Mouse (Mus musculus): Measurements from ENCODE around the gene Clec2i. TPM values are rescaled to one million over a fixed set of nuclear protein-coding genes. Genes with fewer than 3 reads are reported as not detected.
A peak's percentile ranks its signal among the peaks of the same experiment; 100 is the strongest.
"Not testable (repeated sequence)": the region's sequence is repeated elsewhere in the genome, so short reads cannot be mapped to it uniquely, and the experiment has no call there.

Gene Clec2i
- not detected in 2 replicates for polyA plus RNA-seq (2014; fragmentation: Nextera tagmentation; extraction: Ambion mirVana)

- H3K9me3 ChIP-seq (replicated peaks; ENCODE audit: control insufficient read depth, low read length) = not testable (repeated sequence)
Measured at GRCm38 (mm10) chr6:128887091-128887790, at the start of gene Clec2i. Gene Clec2i, plus strand, starts transcription at chr6:128887588.

DNA sequence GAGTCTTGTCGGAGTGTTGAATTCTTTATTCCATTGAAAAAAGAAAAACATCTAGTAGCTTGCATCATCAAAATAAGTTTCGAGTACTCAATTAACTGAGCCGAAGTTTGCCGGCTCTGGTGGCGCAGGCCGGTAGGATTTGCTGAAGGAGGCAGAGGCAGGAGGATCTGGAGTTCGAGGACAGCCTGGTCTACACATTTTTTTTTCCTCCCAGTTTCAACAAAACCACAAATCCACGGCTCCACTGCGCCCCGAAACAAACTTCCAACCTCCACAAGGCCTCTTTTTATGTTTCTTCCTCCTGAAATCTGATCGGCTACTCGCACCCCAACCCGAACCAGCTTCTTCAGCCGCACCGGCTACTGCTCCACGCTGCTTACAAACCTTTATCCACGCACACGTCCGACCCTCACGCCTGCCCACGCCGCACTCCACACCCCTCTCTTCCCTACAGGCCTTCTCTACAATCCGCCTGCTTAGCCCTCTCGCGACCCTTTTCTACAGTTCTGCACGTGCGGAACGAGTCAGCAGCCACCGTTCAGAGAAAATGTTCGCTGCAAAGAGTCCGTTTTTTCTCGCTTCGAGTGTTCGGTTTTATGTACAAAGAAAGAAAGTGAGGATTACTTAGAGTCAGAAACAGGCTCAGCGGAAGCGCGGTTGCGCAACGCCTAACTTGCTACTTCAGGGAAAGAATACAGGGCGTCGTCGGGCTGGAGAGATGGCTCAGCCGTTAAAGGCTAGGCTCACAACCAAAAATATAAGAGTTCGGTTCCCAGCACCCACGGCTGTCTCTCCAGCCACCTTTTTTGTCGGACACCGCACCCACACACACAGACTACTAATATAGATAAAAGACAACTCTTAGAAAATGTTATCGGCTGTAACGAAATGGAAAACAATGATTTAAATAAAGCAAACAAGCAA, 48.8 kb upstream of the Clec2i start:
- peak overlapping the region; percentile 44 for H3K4me2 ChIP-seq (ENCODE audit: low read depth, low read length)
- WGBS = under 1% methylated on average over 49 of the region's 49 CpGs
- H3K4me1 ChIP-seq (ENCODE audit: control insufficient read depth, insufficient read depth, low read length) = no peaks in the 10 kb centered on the region
- peak overlapping the region; percentile 90 for H3K9ac ChIP-seq (replicated peaks; ENCODE audit: low read length)
- H3K9me3 ChIP-seq (replicated peaks; ENCODE audit: control insufficient read depth, low read length) = no peaks in the 10 kb centered on the region
- H3K4me3 ChIP-seq (ENCODE audit: low read depth, low read length) = peak overlapping the region; percentile 66
- no peaks in the 10 kb centered on the region for H3K36me3 ChIP-seq (replicated peaks; ENCODE audit: control insufficient read depth, insufficient read depth, low read depth, low read length)
- ATAC-seq (replicated peaks; ENCODE audit: insufficient number of reproducible peaks, low FRiP score, low TSS enrichment, low read depth) (peak; percentile 58), DNase-seq (ENCODE audit: low spot score) (peak; percentile 90)
- no peaks in the 10 kb centered on the region for H3K27me3 ChIP-seq (ENCODE audit: control insufficient read depth, insufficient read depth, low read length)
- H3K27ac ChIP-seq (replicated peaks; ENCODE audit: low read depth, low read length) = peak overlapping the region; percentile 67; the same call in 1 of the 2 replicates

More at GRCm38 (mm10) chr6:128887091-128887790, at the start of gene Clec2i:
- not testable (repeated sequence) for H3K27ac ChIP-seq (replicated peaks; ENCODE audit: low read depth, low read length); H3K4me2 ChIP-seq (ENCODE audit: low read depth, low read length); H3K9ac ChIP-seq (replicated peaks; ENCODE audit: low read length); DNase-seq (ENCODE audit: low spot score); ATAC-seq (replicated peaks; ENCODE audit: insufficient number of reproducible peaks, low FRiP score, low TSS enrichment, low read depth); H3K36me3 ChIP-seq (replicated peaks; ENCODE audit: control insufficient read depth, insufficient read depth, low read depth, low read length); H3K4me1 ChIP-seq (ENCODE audit: control insufficient read depth, insufficient read depth, low read length); H3K27me3 ChIP-seq (ENCODE audit: control insufficient read depth, insufficient read depth, low read length); H3K4me3 ChIP-seq (ENCODE audit: low read depth, low read length)
- 92% methylated on average over 6 of the region's 6 CpGs for WGBS

- H3K27ac ChIP-seq (replicated peaks; ENCODE audit: low read depth, low read length) = peak overlapping the region; percentile 3; the same call in 1 of the 2 replicates
- 0 out of 2 replicates have a peak, but pooled peaks cover 2% of the 10 kb centered on the region for H3K4me1 ChIP-seq (ENCODE audit: control insufficient read depth, insufficient read depth, low read length)
- no peaks in the 10 kb centered on the region for H3K36me3 ChIP-seq (replicated peaks; ENCODE audit: control insufficient read depth, insufficient read depth, low read depth, low read length)
- ATAC-seq (replicated peaks; ENCODE audit: insufficient number of reproducible peaks, low FRiP score, low TSS enrichment, low read depth) (peak; percentile 21; the same call in 1 of the 2 replicates), DNase-seq (ENCODE audit: low spot score) (peak; percentile 90)
- peak overlapping the region; percentile 53 for H3K9ac ChIP-seq (replicated peaks; ENCODE audit: low read length)
- peak overlapping the region; percentile 44 for H3K4me2 ChIP-seq (ENCODE audit: low read depth, low read length)
- WGBS = under 1% methylated on average over 17 of the region's 17 CpGs
- H3K4me3 ChIP-seq (ENCODE audit: low read depth, low read length) = peak overlapping the region; percentile 66
- H3K9me3 ChIP-seq (replicated peaks; ENCODE audit: control insufficient read depth, low read length) = no peaks in the 10 kb centered on the region
- no peaks in the 10 kb centered on the region for H3K27me3 ChIP-seq (ENCODE audit: control insufficient read depth, insufficient read depth, low read length)
Measured at GRCm38 (mm10) chr6:128839266-128839771, 48.1 kb upstream of the Clec2i start.

DNA sequence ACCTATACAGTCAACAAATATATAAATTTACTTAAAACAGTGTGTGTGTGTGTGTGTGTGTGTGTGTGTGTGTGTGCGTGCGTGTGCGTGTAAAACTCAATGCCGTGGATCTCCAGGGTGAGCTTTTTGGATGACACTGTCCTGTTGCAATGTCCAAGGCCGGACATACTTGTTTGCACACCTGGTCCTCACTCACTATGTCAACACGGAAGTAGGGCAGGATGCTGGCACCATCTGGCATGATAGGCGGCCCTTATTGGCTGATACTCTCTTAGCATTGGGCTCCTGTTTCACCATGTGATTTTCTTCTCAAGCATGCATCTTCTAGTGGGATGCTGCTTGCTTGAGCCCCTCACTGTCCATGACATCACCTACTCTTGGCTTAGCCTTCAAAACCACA, 47.5 kb upstream of the Clec2i start:
- Histone ChIP-seq H3K9ac (replicated peaks; ENCODE audit: low read length) (no peak overlapping the region), H3K4me2 (ENCODE audit: low read depth, low read length) (peak overlapping the region; percentile 44; the same call in 1 of the 2 replicates), H3K27ac (replicated peaks; ENCODE audit: low read depth, low read length) (no peak overlapping the region), H3K4me3 (ENCODE audit: low read depth, low read length) (peak overlapping the region; percentile 66), H3K4me1 (ENCODE audit: control insufficient read depth, insufficient read depth, low read length) (0 out of 2 replicates have a peak, but pooled peaks cover 2% of the 10 kb centered on the region), H3K27me3 (ENCODE audit: control insufficient read depth, insufficient read depth, low read length) (no peaks in the 10 kb centered on the region), H3K9me3 (replicated peaks; ENCODE audit: control insufficient read depth, low read length) (no peaks in the 10 kb centered on the region), H3K36me3 (replicated peaks; ENCODE audit: control insufficient read depth, insufficient read depth, low read depth, low read length) (no peaks in the 10 kb centered on the region)
- WGBS = 60% methylated on average over 7 of the region's 7 CpGs
- no peak for ATAC-seq (replicated peaks; ENCODE audit: insufficient number of reproducible peaks, low FRiP score, low TSS enrichment, low read depth)
- peak; percentile 10 for DNase-seq (ENCODE audit: low spot score)

DNA sequence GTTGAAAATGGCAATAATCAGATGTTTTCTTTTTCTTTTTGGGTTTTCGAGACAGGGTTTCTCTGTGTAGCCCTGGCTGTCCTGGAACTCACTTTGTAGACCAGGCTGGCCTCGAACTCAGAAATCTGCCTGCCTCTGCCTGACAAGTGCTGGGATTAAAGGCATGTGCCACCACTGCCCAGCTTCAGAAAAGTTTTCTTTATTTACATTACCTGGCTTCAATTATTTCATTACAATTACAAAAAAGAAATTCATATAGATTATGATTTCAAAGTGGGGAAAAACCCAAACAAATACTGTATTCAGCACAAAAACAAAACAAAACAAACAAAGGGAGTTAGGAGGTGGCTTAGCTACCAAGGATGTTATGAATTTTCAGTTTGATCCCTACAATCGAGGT, 46.7 kb upstream of the Clec2i start:
- ATAC-seq (replicated peaks; ENCODE audit: insufficient number of reproducible peaks, low FRiP score, low TSS enrichment, low read depth); H3K36me3 ChIP-seq (replicated peaks; ENCODE audit: control insufficient read depth, insufficient read depth, low read depth, low read length); H3K27ac ChIP-seq (replicated peaks; ENCODE audit: low read depth, low read length); H3K4me1 ChIP-seq (ENCODE audit: control insufficient read depth, insufficient read depth, low read length); H3K9ac ChIP-seq (replicated peaks; ENCODE audit: low read length); H3K4me2 ChIP-seq (ENCODE audit: low read depth, low read length); H3K4me3 ChIP-seq (ENCODE audit: low read depth, low read length); H3K9me3 ChIP-seq (replicated peaks; ENCODE audit: control insufficient read depth, low read length); DNase-seq (ENCODE audit: low spot score); H3K27me3 ChIP-seq (ENCODE audit: control insufficient read depth, insufficient read depth, low read length): not testable (repeated sequence)
- 78% methylated on average over 3 of the region's 3 CpGs for WGBS

DNA sequence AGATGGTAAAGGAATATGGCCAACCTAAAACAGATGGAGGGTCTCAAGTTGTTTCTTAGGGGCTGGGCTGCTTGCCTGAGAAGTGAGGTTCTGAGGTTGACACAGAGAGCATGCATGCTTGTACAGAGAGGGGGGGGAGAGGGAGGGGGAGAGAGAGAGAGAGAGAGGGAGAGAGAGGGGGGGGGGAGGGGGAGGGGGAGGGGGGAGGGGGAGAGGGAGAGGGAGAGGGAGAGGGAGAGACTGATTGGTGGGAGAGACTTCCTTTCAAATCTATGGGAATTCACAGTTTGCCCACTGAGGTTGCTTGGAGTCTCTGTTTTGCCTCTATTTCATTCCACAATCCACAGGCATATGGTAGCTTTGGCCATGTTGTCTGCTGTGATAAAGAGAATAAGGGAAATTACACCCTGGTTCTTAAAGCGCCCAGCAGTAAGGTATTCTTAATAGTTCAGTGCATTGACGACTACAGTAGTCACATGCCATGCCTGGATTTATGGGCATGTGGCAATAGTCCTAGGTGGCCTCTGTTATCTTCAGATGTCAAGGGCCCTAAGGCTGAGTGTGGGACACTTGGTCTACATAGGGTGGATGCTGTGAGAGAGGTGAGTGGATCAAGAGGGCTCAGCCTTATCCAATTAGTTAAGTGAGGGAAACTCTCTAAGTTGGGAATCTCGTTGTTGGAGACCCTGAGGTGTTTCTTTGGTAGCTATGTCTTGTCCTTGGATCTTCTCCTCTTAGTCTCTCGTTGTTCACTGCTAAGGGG, 45.9 kb upstream of the Clec2i start:
- Histone ChIP-seq H3K9ac (replicated peaks; ENCODE audit: low read length) (no peak overlapping the region), H3K27ac (replicated peaks; ENCODE audit: low read depth, low read length) (no peak overlapping the region), H3K27me3 (ENCODE audit: control insufficient read depth, insufficient read depth, low read length) (no peaks in the 10 kb centered on the region), H3K36me3 (replicated peaks; ENCODE audit: control insufficient read depth, insufficient read depth, low read depth, low read length) (no peaks in the 10 kb centered on the region), H3K4me2 (ENCODE audit: low read depth, low read length) (peak overlapping the region; percentile 64; the same call in 1 of the 2 replicates), H3K4me3 (ENCODE audit: low read depth, low read length) (no peak overlapping the region), H3K9me3 (replicated peaks; ENCODE audit: control insufficient read depth, low read length) (no peaks in the 10 kb centered on the region), H3K4me1 (ENCODE audit: control insufficient read depth, insufficient read depth, low read length) (0 out of 2 replicates have a peak, but pooled peaks cover 2% of the 10 kb centered on the region)
- DNase-seq (ENCODE audit: low spot score) = no peak
- WGBS = 38% methylated on average over 4 of the region's 4 CpGs
- ATAC-seq (replicated peaks; ENCODE audit: insufficient number of reproducible peaks, low FRiP score, low TSS enrichment, low read depth) = no peak

GRCm38 (mm10) chr6:128842356-128842944, 44.9 kb upstream of the Clec2i start:
- 0 out of 2 replicates have a peak, but pooled peaks cover 2% of the 10 kb centered on the region for H3K4me1 ChIP-seq (ENCODE audit: control insufficient read depth, insufficient read depth, low read length)
- WGBS = under 1% methylated on average over 20 of the region's 20 CpGs
- no peaks in the 10 kb centered on the region for H3K36me3 ChIP-seq (replicated peaks; ENCODE audit: control insufficient read depth, insufficient read depth, low read depth, low read length)
- DNase-seq (ENCODE audit: low spot score) (peak; percentile 36), ATAC-seq (replicated peaks; ENCODE audit: insufficient number of reproducible peaks, low FRiP score, low TSS enrichment, low read depth) (no peak)
- peak overlapping the region; percentile 83 for H3K9ac ChIP-seq (replicated peaks; ENCODE audit: low read length)
- H3K4me3 ChIP-seq (ENCODE audit: low read depth, low read length) = peak overlapping the region; percentile 81
- peak overlapping the region; percentile 64 for H3K4me2 ChIP-seq (ENCODE audit: low read depth, low read length)
- no peaks in the 10 kb centered on the region for H3K27me3 ChIP-seq (ENCODE audit: control insufficient read depth, insufficient read depth, low read length)
- no peaks in the 10 kb centered on the region for H3K9me3 ChIP-seq (replicated peaks; ENCODE audit: control insufficient read depth, low read length)
- H3K27ac ChIP-seq (replicated peaks; ENCODE audit: low read depth, low read length) = peak overlapping the region; percentile 56
